Mouse (Mus musculus) NIH3T3 (cell line): Measurements from ENCODE around the gene Gm8267.
"Not testable (repeated sequence)": the region's sequence is repeated elsewhere in the genome, so short reads cannot be mapped to it uniquely, and the experiment has no call there.

Experiments
- DNase-seq: peaks from one replicate; pipeline ENCODE4 v3.0.0-alpha.2; 2012; ENCODE audit warnings: low read depth

Gene Gm8267

GRCm38 (mm10) chr14:44750240-44750639, at the start of gene Gm8267:
TSS of gene Gm8267 (minus strand) at chr14:44750340.
- no peak for DNase-seq

- DNase-seq, result not testable (repeated sequence)
These were observed 39.6 kb upstream of the Gm8267 start for GRCm38 (mm10) chr14:44789537-44790382.

- not testable (repeated sequence) for DNase-seq
These were observed 7.4 kb downstream of the Gm8267 start for GRCm38 (mm10) chr14:44742789-44743188.

GRCm38 (mm10) chr14:44730711-44731110, 19.4 kb downstream of the Gm8267 start:
- not testable (repeated sequence) for DNase-seq

- not testable (repeated sequence) for DNase-seq
These were observed 43.8 kb downstream of the Gm8267 start, which contains the start of gene Gm8257 for GRCm38 (mm10) chr14:44706356-44706755. TSS of gene Gm8257 (minus strand) at chr14:44706456.
